Mouse (Mus musculus): ENCODE measurements at regions not wholly inside any gene's neighbourhood (a gene's known extent, or its start where the extent isn't known, plus 50 kb on each side); places are given as distances from the start of the nearest gene placed in this dataset.

DNA sequence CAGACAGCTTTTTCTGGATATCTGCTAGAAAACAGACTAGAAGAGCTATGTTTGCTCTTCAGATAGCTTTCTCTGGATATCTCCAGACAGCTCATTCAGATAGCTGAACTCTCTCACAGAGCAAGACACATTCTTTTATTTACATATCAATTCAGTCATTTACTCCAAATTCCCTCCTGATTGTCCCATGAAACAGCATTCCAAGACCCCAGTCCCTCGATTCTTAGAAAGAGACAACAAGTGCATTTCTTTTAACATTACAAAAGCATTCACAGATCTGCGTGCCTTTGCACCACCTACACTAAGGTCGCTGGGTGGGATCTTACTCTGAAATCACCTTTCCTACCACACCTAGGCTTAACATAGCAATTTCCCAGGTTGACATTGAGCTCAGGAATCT, 1039.5 kb upstream of the Ddx18 start:
- no peak for DNase-seq (ENCODE audit: low spot score)

DNA sequence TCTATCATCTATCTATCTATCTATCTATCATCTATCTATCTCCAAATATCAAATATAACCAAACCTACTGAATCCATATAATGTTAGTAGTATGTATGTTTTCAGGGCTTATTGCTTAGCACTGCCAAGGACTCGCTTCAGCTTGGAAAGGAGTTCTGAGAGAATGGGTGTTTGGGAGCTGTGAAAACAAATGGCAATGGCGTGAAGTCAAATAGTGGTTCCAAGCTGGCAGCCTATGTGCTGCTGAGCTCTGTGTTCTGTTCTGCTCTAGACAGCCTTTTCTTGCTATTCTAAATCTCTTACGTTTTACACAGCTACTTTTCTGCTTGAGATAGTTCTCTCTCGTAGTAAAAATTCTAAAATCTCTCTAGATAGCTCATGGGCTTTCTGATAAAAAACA, 1008.2 kb upstream of the Ddx18 start:
- no peak for DNase-seq (ENCODE audit: low spot score)

DNA sequence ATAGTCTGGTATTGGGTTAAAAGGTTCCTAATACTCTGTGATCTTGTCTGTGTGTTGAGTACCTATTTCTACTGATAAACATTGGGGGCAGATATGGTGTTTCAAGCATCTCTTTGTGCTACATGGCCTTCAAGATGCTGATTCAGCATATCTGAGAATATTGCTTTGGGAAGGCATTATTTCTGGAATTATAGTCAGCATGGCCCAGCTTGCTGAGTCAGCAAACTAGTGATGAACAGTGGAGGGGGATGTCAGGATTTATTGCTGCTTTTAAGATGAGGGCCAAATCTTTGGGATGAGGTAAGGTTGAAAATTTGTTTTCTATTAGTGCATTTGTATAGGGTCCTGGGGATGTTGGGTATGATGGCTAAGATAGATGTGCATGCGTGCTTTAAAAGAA, 983.8 kb upstream of the Ddx18 start:
- no peak for DNase-seq (ENCODE audit: low spot score)

DNA sequence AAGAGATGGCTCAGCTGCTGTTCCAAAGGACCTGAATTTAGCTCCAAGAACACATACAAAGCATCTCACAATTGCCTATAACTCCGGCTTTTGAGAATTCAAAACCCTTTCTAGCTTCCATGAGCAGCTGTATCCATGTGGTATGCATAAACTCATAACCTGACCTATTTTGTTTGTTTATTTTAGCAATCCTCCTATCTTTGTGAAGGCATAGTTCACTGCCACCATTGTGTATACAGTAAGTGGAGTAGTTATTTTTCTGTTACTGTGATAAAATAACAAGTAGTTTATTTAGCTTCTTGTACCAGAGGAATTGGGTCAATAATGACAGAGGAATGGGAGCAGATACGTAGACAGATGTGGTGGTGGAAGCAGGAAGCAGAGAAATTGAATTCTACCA, 941.8 kb upstream of the Ddx18 start:
- DNase-seq (ENCODE audit: low spot score) = no peak

DNA sequence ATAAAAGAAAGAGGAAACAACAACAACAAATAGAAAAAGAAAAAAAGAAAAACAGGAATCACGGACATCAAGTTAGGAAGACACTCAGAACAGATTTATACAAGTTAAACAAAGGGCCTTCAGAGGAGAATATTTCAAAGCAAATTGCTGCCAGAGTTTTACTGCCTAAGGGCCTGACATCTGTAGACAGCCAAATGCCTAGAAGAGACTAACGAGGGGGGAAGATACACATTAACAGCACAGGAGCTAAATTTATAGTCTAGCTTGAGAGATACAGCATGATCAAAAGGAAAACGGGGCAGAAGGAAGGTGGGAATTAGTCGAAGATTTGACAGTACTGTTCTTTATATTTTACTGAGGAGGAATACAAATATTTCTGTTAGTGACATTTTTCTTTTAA, 933.9 kb upstream of the Ddx18 start:
- peak; percentile 8 for DNase-seq (ENCODE audit: low spot score)

DNA sequence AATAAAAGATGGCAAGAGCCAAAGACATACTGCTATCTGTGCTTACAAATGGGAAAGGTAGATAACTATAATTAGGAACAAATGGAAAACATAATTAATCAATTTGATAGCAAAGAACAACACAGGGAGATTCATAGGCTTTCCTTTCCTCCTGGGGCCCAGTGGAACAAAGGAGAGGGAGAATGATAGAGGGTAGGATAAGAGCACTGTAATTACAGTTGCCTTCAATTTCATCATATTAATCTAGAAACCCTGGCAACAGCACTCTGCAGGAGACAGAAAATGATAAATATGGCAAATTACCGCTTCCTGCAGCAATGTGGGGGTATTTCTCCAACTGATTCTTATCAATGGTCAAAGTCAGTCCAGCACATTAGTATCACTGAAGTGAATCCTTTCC, 910.2 kb upstream of the Ddx18 start:
- DNase-seq (ENCODE audit: low spot score) = no peak

DNA sequence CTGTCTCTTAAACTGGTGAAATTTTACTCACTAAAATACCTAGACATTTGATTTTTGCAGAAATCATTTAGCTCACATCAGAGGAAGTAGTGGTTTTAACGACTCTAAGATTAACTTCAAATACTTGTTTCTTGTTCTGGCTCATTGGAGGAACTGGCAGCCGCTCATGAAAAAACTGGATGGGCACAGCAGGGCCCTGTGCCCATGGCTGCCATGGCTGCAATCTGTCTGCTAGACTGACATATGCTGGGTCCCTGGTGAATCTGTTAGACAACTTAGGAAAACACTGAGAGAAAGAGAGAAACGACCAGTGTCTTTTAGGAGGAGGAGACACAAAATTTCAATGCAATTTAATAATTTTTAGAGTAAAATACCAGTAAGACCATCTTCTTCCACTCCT, 896.1 kb upstream of the Ddx18 start:
- no peak for DNase-seq (ENCODE audit: low spot score)

DNA sequence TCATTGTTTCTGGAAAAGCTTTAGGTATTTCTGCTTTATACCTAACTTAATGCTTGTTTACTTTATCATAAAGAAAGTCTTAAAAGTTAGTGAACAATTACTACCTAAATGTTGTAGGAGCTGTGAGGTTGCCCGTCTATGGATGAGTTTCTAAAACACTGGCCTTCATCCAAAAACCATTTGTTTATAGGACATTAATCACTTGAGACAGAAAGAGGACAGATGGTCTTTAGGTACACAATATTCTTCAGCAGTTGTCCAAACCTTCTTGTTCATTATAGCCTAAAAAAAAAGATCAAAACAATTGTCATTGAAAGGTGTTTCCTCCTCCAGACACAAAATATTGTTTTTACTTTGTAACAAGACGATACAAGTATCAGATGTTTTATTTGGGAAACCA, 891.3 kb upstream of the Ddx18 start:
- no peak for DNase-seq (ENCODE audit: low spot score)

DNA sequence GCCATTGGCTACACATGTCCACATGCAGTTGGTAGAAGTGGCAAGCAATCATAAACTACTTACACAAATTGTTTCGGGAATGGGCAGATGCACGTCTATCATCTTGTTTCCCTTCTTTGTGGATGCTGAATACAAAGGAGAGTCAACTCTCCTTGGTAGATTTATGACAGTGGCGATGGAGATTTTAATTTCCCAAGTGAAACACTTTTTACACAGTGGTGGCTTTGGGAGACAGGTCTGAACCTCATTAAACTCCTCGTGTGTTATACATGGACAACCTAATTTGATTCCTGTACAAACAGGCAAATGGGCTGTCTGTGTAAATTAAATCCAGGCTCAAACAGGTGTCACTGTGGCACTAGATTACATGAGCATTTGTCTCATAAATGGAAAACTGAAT, 887.1 kb upstream of the Ddx18 start:
- DNase-seq (ENCODE audit: low spot score) = peak; percentile 2

DNA sequence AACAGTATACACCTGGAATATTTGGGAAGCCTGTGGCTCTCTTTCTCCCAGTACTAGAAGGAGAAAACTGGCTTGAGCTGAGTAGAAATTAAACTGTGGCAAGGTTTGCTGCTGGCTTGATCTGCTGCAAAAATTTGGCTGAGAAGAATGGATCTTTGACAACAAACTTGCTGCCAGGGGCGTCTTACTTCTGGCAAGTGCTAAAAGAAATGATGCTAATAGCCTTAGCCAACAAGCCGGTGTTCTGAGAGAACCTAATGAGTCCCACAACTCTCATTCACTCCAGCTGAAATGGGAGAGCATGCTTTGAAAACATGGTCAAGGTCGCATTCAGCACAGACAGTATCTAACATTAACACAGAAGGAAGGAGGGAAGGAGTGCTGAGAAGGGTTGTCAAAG, 885.8 kb upstream of the Ddx18 start:
- DNase-seq (ENCODE audit: low spot score) = no peak

DNA sequence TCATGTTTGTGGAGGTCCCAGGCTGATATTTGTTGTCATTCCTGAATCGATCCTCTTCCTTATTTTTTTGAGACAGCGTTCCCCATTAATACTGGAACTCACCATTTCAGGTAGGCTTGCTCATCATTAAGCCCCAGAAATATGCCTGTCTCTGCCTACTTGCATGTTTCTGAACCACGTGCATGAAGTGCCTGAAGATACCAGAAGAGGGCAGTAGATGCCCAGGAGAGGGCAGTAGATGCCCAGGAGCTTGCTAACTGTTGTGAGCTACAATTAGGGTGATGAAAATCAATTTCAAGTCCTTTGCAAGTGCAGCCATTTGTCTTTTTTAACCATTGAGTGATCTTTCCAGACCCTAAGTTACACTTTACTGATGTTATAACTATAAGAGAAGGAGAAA, 871.6 kb upstream of the Ddx18 start:
- peak; percentile 35 for DNase-seq (ENCODE audit: low spot score)

DNA sequence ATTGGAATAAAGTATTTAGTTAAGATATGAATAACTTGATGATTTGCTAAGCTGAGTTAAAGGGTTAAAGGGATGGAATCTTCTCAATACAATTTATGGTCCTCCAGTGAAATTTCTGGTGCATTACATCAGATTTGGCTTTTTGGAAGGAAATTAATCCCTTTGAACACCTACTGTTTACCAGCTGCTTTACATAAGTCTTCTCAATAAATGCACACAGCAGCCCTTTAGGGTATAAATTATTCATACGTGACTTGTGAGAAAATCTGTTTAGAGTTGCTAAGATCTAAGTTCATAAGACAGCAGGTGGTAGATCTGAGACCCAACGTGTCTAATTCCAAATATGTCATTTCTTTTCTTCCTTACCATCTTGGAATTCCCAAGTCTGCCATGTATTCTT, 855.7 kb upstream of the Ddx18 start:
- DNase-seq (ENCODE audit: low spot score) = no peak

DNA sequence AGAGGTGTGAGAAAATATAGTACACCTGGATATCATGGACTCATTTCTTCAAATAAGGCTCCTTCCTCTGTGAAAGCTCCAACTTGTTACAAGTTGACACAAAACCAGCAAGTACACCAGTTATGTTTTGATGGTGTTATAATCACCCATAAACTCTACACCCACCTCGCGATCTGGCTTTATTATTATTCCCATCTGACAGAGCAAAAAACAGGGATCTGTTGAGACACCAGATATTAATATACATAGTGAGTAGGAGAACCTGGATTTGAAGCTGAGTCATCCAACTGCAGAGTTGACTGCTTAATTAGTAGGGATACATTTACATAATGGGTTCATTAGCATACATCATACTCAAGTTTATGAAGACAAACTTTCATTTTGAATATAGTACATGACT, 828.6 kb upstream of the Ddx18 start:
- DNase-seq (ENCODE audit: low spot score) = no peak

DNA sequence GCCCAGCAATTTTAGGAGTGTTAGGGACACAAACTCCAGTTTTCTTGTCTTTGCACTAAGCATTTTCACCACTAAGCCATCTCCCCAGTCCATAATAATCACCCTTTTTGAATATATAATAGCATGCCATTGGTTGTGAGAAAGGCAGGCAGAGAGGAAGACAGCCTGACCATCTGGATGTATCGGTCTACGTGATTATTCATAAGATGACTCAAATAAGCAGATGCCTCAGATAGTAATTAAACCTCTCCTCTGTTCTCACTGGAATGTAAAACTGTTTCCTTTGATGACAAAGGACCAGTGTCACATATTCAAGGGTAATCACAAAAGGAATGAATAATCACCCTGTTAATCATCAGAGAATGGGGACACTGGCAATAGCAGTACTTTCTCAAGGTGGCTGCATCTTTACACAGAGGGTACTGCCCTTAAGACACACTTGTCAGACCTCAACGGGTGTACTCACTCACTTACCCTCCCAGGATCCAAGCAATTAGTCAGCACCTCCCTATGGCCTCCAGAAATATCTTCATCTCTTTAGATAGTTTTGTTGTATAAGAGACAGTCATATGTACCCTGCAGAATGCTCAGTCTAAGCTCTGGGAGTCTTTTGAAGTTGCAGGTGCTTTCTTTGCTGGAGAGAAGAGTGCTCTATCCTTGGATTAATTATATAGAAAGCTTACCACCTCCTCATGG, 826.0 kb upstream of the Ddx18 start:
- peak; percentile 1 for DNase-seq (ENCODE audit: low spot score)

DNA sequence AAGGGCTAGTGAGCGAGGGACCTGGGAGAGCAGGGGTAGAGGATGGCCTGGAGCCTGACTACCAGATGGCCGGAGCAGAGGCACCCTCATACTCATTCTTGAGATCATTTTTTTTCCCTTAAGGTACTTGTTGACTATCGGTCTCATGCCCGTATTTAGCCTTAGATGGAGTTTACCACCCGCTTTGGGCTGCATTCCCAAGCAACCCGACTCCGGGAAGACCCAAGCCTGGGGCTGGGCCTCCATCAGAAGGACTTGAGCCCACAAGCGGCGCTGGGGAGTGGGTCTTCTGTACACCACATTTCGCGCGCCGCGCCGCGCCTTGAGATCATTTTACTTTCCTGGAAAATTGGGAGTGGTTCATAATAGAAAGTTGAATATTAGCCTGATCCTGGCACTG, 789.2 kb upstream of the Ddx18 start:
- peak; percentile 99 for DNase-seq (ENCODE audit: low spot score)

DNA sequence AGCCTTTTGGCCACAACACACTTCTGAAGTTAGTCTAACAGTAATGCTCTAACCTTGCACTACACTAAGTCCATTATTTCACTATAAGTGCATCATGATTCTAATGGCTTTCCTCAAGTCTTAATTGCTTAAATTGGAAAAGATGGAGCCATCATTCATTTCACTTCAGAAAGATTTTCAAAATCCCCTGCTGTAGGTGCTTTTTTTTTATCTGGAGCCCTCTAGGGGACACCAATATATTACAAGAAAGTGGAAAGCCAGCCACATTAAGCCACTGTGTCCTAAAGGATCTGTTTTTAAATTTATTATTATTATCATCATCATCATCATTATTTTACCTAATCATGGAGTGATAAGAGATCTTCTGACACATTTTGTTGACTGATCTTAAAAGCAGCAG, 783.7 kb upstream of the Ddx18 start:
- DNase-seq (ENCODE audit: low spot score) = peak; percentile 41

DNA sequence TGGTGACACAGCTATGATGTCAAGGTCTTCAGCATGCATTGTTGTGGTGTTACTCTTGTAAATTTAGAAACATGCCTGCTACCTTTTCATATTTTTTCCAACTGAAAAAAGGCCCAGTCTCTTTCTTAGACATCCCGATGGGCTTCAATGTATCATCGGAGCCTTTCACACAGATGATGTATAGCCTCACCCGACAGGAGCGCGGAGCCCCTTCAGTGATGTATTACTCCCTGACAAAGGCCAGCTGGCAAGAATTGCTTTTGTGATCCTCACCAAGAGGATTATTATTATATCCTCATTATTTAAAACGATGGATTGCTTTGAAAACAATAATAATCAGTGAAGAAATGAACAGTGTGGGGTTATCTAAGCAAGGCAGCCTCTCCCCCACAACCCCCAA, 765.5 kb upstream of the Ddx18 start:
- no peak for DNase-seq (ENCODE audit: low spot score)

DNA sequence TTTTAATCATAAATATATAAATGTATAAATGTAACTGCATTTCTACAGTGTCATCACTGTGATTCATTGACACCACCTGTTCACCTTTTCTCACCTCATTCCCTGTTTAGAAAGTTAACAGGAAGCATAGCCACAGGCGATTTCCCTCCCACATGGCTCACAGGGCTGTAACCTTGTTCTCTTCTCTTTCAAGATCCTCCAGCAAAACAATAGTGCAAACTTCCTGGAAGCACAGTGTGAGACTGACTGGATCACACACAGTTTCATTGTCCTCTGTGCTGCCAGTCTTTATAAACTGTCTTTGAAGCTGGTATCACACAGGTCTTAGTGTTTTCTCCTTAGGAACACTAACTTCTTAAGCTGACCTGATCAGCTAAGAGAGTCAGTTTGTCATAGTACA, 760.5 kb upstream of the Ddx18 start:
- DNase-seq (ENCODE audit: low spot score) = no peak
